Mouse (Mus musculus) left cerebral cortex, postnatal 25 days (tissue): ENCODE results near the gene Map4k4. TPM values are rescaled to one million over a fixed set of nuclear protein-coding genes. Genes with fewer than 3 reads are reported as not detected.

Experiments used
- DNase-seq, 2 experiments: peaks; one replicate each; pipeline ENCODE4 v3.0.0; 2022; ENCODE audit warnings: low spot score in 2 of 2, mixed read lengths in 1 of 2
- intact Hi-C: fragments of 180-260 bp; cut with DNase I; formaldehyde crosslinking; loops from one replicate; pipeline ENCODE4 v1.15.1; 2025
- total RNA-seq, 2 experiments: library from RNA; stranded (reverse); gene quantifications; 2 replicates each; pipeline ENCODE4 v1.2.3; 2021

Map4k4 gene
- total RNA-seq, 2 experiments from 2014 or later = 115 to 131 TPM

GRCm38 (mm10) chr1:40055051-40055450 is 154.3 kb downstream of the Map4k4 start:
- intact Hi-C loops = no loop called here

GRCm38 (mm10) chr1:40055963-40056362 is 155.2 kb downstream of the Map4k4 start:
- intact Hi-C loops = no loop called here
- peak in 1 of 2 experiments; percentile 46 for DNase-seq

More at GRCm38 (mm10) chr1:40055051-40055450, 154.3 kb downstream of the Map4k4 start:
- DNase-seq = no peak

- no peak for DNase-seq
- intact Hi-C loops = no loop called here
Observed at GRCm38 (mm10) chr1:40057351-40057750, 156.6 kb downstream of the Map4k4 start.

GRCm38 (mm10) chr1:40058013-40058412 is 157.3 kb downstream of the Map4k4 start:
- DNase-seq = no peak
- intact Hi-C loops = no loop called here

GRCm38 (mm10) chr1:40059122-40059774 is 158.5 kb downstream of the Map4k4 start:
- no peak for DNase-seq
- intact Hi-C loops = no loop called here

GRCm38 (mm10) chr1:40061359-40061758 is 160.6 kb downstream of the Map4k4 start:
- no peak for DNase-seq
- intact Hi-C loops = no loop called here

- intact Hi-C loops = no loop called here
Observed at GRCm38 (mm10) chr1:40063409-40063808, 162.7 kb downstream of the Map4k4 start.

GRCm38 (mm10) chr1:40064508-40064907 is 163.8 kb downstream of the Map4k4 start:
- no peak for DNase-seq
- intact Hi-C loops = no loop called here

More at GRCm38 (mm10) chr1:40063409-40063808, 162.7 kb downstream of the Map4k4 start:
- DNase-seq = no peak

GRCm38 (mm10) chr1:40072558-40072957 is 171.8 kb downstream of the Map4k4 start:
- no peak for DNase-seq

GRCm38 (mm10) chr1:40073779-40074178 is 173.1 kb downstream of the Map4k4 start, which contains the start of gene Il1r2:
TSS of gene Il1r2 (plus strand) at chr1:40074079.
- intact Hi-C loops = no loop called here
- DNase-seq = no peak

More at GRCm38 (mm10) chr1:40072558-40072957, 171.8 kb downstream of the Map4k4 start:
- intact Hi-C loops = no loop called here

Other genes with a start within 250 kb of the Map4k4 start
- gene Creg2, start 249.4 kb upstream of the Map4k4 start, total RNA-seq = 10 to 100 TPM; 75.2 to 82.4 TPM
- gene Rfx8, start 179.9 kb upstream of the Map4k4 start, total RNA-seq = under 1 TPM in 1 of 2 experiments, not detected in 1; 0.16 TPM
- gene Gm3646, start 95.6 kb upstream of the Map4k4 start, total RNA-seq = not detected
- gene Il1r2, start 173.2 kb downstream of the Map4k4 start, total RNA-seq = not detected